In genomic region chr2:91077957-91078313, GRCm38 (mm10) we compare ENCODE assay signal across 9 mouse cellular contexts. TPM values are rescaled to one million over a fixed set of nuclear protein-coding genes. Genes with fewer than 3 reads are reported as not detected.
DNase-seq lines count a peak whose midpoint lies in the region; ATAC-seq lines count a peak whose summit lies in the region.
"Had no signal": no experiment of that assay in that cellular context is flagged by ENCODE, and none has a peak within 500 bp of the region (broad histone marks: within the 10 kb centered on the region; RNA-seq: fewer than 3 reads in every experiment).

No protein-coding gene starts in this region.

- H3K36me3 ChIP-seq in heart, embryonic 15.5 days = no peaks in the 10 kb centered on the region
- no peaks in the 10 kb centered on the region for H3K36me3 ChIP-seq in hindbrain, embryonic 14.5 days (replicated peaks; ENCODE audit: control insufficient read depth, insufficient read depth)
- no peaks in the 10 kb centered on the region for H3K36me3 ChIP-seq in midbrain, embryonic 12.5 days

- H3K4me1 ChIP-seq in heart, embryonic 15.5 days (replicated peaks) = peaks cover 15% of the 10 kb centered on the region
- peaks cover 3% of the 10 kb centered on the region for H3K4me1 ChIP-seq in brown adipose tissue, adult 24 weeks (ENCODE audit: control insufficient read depth, insufficient read depth, insufficient read length, low read length)
- peaks cover 5% of the 10 kb centered on the region; the same call in 1 of the 2 replicates for H3K4me1 ChIP-seq in hindbrain, embryonic 14.5 days (replicated peaks; ENCODE audit: control insufficient read depth, insufficient read depth, low read length)
- H3K4me1 ChIP-seq in midbrain, embryonic 12.5 days = peaks cover 15% of the 10 kb centered on the region

- 0 out of 2 replicates have a peak overlapping the region, but pooled peaks have one; percentile 16 for H3K27ac ChIP-seq in heart, embryonic 15.5 days
- H3K27ac ChIP-seq in brown adipose tissue, adult 24 weeks (replicated peaks; ENCODE audit: low read depth, low read length) = no peak overlapping the region
- no peak overlapping the region for H3K27ac ChIP-seq in hindbrain, embryonic 14.5 days
- H3K27ac ChIP-seq in midbrain, embryonic 12.5 days (replicated peaks) = 0 out of 2 replicates have a peak overlapping the region, but pooled peaks have one; percentile 44
- H3K27ac ChIP-seq: left cerebral cortex, adult 2 months had no signal

- no peaks in the 10 kb centered on the region for H3K9me3 ChIP-seq in heart, embryonic 15.5 days (replicated peaks)
- H3K9me3 ChIP-seq in hindbrain, embryonic 14.5 days (ENCODE audit: control insufficient read depth, low read length) = no peaks in the 10 kb centered on the region
- no peaks in the 10 kb centered on the region for H3K9me3 ChIP-seq in midbrain, embryonic 12.5 days

- no peak for ATAC-seq in heart, embryonic 15.5 days (replicated peaks; ENCODE audit: insufficient number of reproducible peaks, insufficient read depth, low FRiP score, low read depth)
- ATAC-seq in hindbrain, embryonic 14.5 days (ENCODE audit: low FRiP score) = no peak
- no peak for ATAC-seq in midbrain, embryonic 12.5 days (ENCODE audit: low FRiP score, low read depth)
- no peak for ATAC-seq in megakaryocyte progenitor cell, adult 5-6 weeks (replicated peaks; ENCODE audit: poor library complexity)

- DNase-seq in heart, postnatal 10 days = no peak
- peak; percentile 49 for DNase-seq in hindbrain, embryonic 14.5 days (ENCODE audit: low spot score)
- DNase-seq in right cerebral cortex, adult 2 months (ENCODE audit: low spot score in 2 of 2) = no peak
- no peak for DNase-seq in left cerebral cortex, adult 8-10 months (ENCODE audit: low spot score in 2 of 2)

- WGBS in heart, embryonic 15.5 days = 26% methylated on average over 12 of the region's 12 CpGs
- 14% methylated on average over 12 of the region's 12 CpGs for WGBS in hindbrain, embryonic 14.5 days
- 17% methylated on average over 12 of the region's 12 CpGs for WGBS in midbrain, embryonic 12.5 days

- H3K4me3 ChIP-seq in heart, embryonic 15.5 days = peak overlapping the region; percentile 56
- H3K4me3 ChIP-seq in brown adipose tissue, adult 24 weeks (ENCODE audit: insufficient read depth, low read depth, low read length) = peak overlapping the region; percentile 60
- H3K4me3 ChIP-seq in hindbrain, embryonic 14.5 days (replicated peaks; ENCODE audit: low read length) = peak overlapping the region; percentile 45
- H3K4me3 ChIP-seq in midbrain, embryonic 12.5 days = peak overlapping the region; percentile 50

- H3K9ac ChIP-seq in heart, embryonic 15.5 days = peak overlapping the region; percentile 69
- H3K9ac ChIP-seq in hindbrain, embryonic 14.5 days = peak overlapping the region; percentile 72
- peak overlapping the region; percentile 65; the same call in 1 of the 2 replicates for H3K9ac ChIP-seq in midbrain, embryonic 12.5 days (replicated peaks)

- H3K27me3 ChIP-seq in heart, embryonic 15.5 days = no peaks in the 10 kb centered on the region
- no peaks in the 10 kb centered on the region for H3K27me3 ChIP-seq in hindbrain, embryonic 14.5 days (ENCODE audit: control insufficient read depth, insufficient read depth, low read length)
- no peaks in the 10 kb centered on the region; the same call in 1 of the 2 replicates for H3K27me3 ChIP-seq in midbrain, embryonic 12.5 days

- intact Hi-C loops in heart, postnatal 10 days (cut with DNase I) = no loop called here

- peak overlapping the region; percentile 83 for H3K4me2 ChIP-seq in heart, embryonic 15.5 days
- peak overlapping the region; percentile 91 for H3K4me2 ChIP-seq in hindbrain, embryonic 14.5 days (replicated peaks)
- H3K4me2 ChIP-seq in midbrain, embryonic 12.5 days (replicated peaks) = peak overlapping the region; percentile 90

RNA-seq across cellular contexts. Expression of gene Spi1, which starts 4.3 kb away (rescaled TPM):
- 3.9 and 8.6 TPM in 2 replicates for polyA plus RNA-seq in heart, embryonic 15.5 days (2015; fragmentation: Nextera tagmentation; extraction: Ambion mirVana)
- 1 to 10 TPM; 2.3 to 3.0 TPM for total RNA-seq in heart, postnatal 10 days (2021)
- polyA plus RNA-seq in brown adipose tissue, adult 24 weeks (2012; ENCODE audit: insufficient read depth, insufficient read length, missing spikeins) = 7.6 and 9.3 TPM in 2 replicates
- 4.1 and 4.3 TPM in 2 replicates for polyA plus RNA-seq in hindbrain, embryonic 14.5 days (2014; fragmentation: Nextera tagmentation; extraction: Ambion mirVana)
- 3.3 and 4.8 TPM in 2 replicates for polyA plus RNA-seq in midbrain, embryonic 12.5 days (2016; fragmentation: Nextera tagmentation; extraction: Ambion mirVana)
- 182 and 235 TPM in 2 replicates for total RNA-seq in megakaryocyte progenitor cell, adult 5-6 weeks (2015)
- 82.5 and 97.3 TPM in 2 replicates for total RNA-seq in megakaryocyte progenitor cell, adult 5-6 weeks (2017)
- total RNA-seq in left cerebral cortex, adult 8-10 months (2022) = 1 to 10 TPM; 3.9 to 8.9 (median 6.5) TPM

RNA-seq across cellular contexts. Expression of gene Slc39a13, which starts 7.7 kb away (rescaled TPM):
- polyA plus RNA-seq in heart, embryonic 15.5 days (2015; fragmentation: Nextera tagmentation; extraction: Ambion mirVana) = 53.5 and 63.2 TPM in 2 replicates
- 10 to 100 TPM; 27.7 to 31.9 TPM for total RNA-seq in heart, postnatal 10 days (2021)
- polyA plus RNA-seq in brown adipose tissue, adult 24 weeks (2012; ENCODE audit: insufficient read depth, insufficient read length, missing spikeins) = 22.4 and 24.6 TPM in 2 replicates
- polyA plus RNA-seq in hindbrain, embryonic 14.5 days (2014; fragmentation: Nextera tagmentation; extraction: Ambion mirVana) = 27.4 and 27.6 TPM in 2 replicates
- polyA plus RNA-seq in midbrain, embryonic 12.5 days (2016; fragmentation: Nextera tagmentation; extraction: Ambion mirVana) = 29.4 and 30.8 TPM in 2 replicates
- 9.2 and 14.8 TPM in 2 replicates for total RNA-seq in megakaryocyte progenitor cell, adult 5-6 weeks (2015)
- 7.0 and 8.9 TPM in 2 replicates for total RNA-seq in megakaryocyte progenitor cell, adult 5-6 weeks (2017)
- 10 to 100 TPM; 33.5 to 35.5 (median 34.7) TPM for total RNA-seq in left cerebral cortex, adult 8-10 months (2022)

RNA-seq across cellular contexts. Expression of gene Psmc3, which starts 24.1 kb away (rescaled TPM):
- polyA plus RNA-seq in heart, embryonic 15.5 days (2015; fragmentation: Nextera tagmentation; extraction: Ambion mirVana) = 227 and 228 TPM in 2 replicates
- 100 to 1,000 TPM; 221 to 245 TPM for total RNA-seq in heart, postnatal 10 days (2021)
- polyA plus RNA-seq in brown adipose tissue, adult 24 weeks (2012; ENCODE audit: insufficient read depth, insufficient read length, missing spikeins) = 157 and 167 TPM in 2 replicates
- 237 and 243 TPM in 2 replicates for polyA plus RNA-seq in hindbrain, embryonic 14.5 days (2014; fragmentation: Nextera tagmentation; extraction: Ambion mirVana)
- 283 and 291 TPM in 2 replicates for polyA plus RNA-seq in midbrain, embryonic 12.5 days (2016; fragmentation: Nextera tagmentation; extraction: Ambion mirVana)
- total RNA-seq in megakaryocyte progenitor cell, adult 5-6 weeks (2015) = 102 and 103 TPM in 2 replicates
- total RNA-seq in megakaryocyte progenitor cell, adult 5-6 weeks (2017) = 310 and 320 TPM in 2 replicates
- 100 to 1,000 TPM; 188 to 218 (median 202) TPM for total RNA-seq in left cerebral cortex, adult 8-10 months (2022)

RNA-seq across cellular contexts. Expression of gene Mybpc3, which starts 40.0 kb away (rescaled TPM):
- polyA plus RNA-seq in heart, embryonic 15.5 days (2015; fragmentation: Nextera tagmentation; extraction: Ambion mirVana) = 909 and 937 TPM in 2 replicates
- 1,000 to 10,000 TPM; 1,924 to 2,166 TPM for total RNA-seq in heart, postnatal 10 days (2021)
- not detected in 2 replicates for polyA plus RNA-seq in brown adipose tissue, adult 24 weeks (2012; ENCODE audit: insufficient read depth, insufficient read length, missing spikeins)
- not detected in 2 replicates for polyA plus RNA-seq in hindbrain, embryonic 14.5 days (2014; fragmentation: Nextera tagmentation; extraction: Ambion mirVana)
- 0.16 and 0.32 TPM in 2 replicates for polyA plus RNA-seq in midbrain, embryonic 12.5 days (2016; fragmentation: Nextera tagmentation; extraction: Ambion mirVana)
- total RNA-seq in megakaryocyte progenitor cell, adult 5-6 weeks (2015) = 0.17 TPM in 1 of 2 replicates, not detected in the other
- 0.20 TPM in 1 of 2 replicates, not detected in the other for total RNA-seq in megakaryocyte progenitor cell, adult 5-6 weeks (2017)
- under 1 TPM; 0.33 to 0.91 (median 0.69) TPM for total RNA-seq in left cerebral cortex, adult 8-10 months (2022)

RNA-seq across cellular contexts. Expression of gene Rapsn, which starts 42.5 kb away (rescaled TPM):
- polyA plus RNA-seq in heart, embryonic 15.5 days (2015; fragmentation: Nextera tagmentation; extraction: Ambion mirVana) = 27.4 and 33.7 TPM in 2 replicates
- 10 to 100 TPM; 15.4 to 19.8 TPM for total RNA-seq in heart, postnatal 10 days (2021)
- 0.71 and 2.3 TPM in 2 replicates for polyA plus RNA-seq in brown adipose tissue, adult 24 weeks (2012; ENCODE audit: insufficient read depth, insufficient read length, missing spikeins)
- polyA plus RNA-seq in hindbrain, embryonic 14.5 days (2014; fragmentation: Nextera tagmentation; extraction: Ambion mirVana) = 0.97 and 1.1 TPM in 2 replicates
- polyA plus RNA-seq in midbrain, embryonic 12.5 days (2016; fragmentation: Nextera tagmentation; extraction: Ambion mirVana) = 0.94 and 1.4 TPM in 2 replicates
- 1.8 and 4.1 TPM in 2 replicates for total RNA-seq in megakaryocyte progenitor cell, adult 5-6 weeks (2015)
- 2.7 and 3.4 TPM in 2 replicates for total RNA-seq in megakaryocyte progenitor cell, adult 5-6 weeks (2017)
- total RNA-seq in left cerebral cortex, adult 8-10 months (2022) = under 1 TPM; 0.57 to 0.81 (median 0.70) TPM

Comparison
In these comparisons a context has a peak if more than half of its experiments do, and no peak if none do; other contexts are left out.
1. H3K27ac ChIP-seq: peak in heart, embryonic 15.5 days (single experiment) and midbrain, embryonic 12.5 days (single experiment); none in brown adipose tissue, adult 24 weeks (single experiment) and hindbrain, embryonic 14.5 days (single experiment).
2. Peak in every context shown above with its lines, with median percentiles within 50 percentile points of each other: H3K4me2 ChIP-seq, H3K4me3 ChIP-seq and H3K9ac ChIP-seq.